Mouse (Mus musculus) CH12F3 (cell line): ENCODE measurements at regions not wholly inside any gene's neighbourhood (a gene's known extent, or its start where the extent isn't known, plus 50 kb on each side); places are given as distances from the start of the nearest gene placed in this dataset.

ENCODE experiments used
- in situ Hi-C: fragments of 300-500 bp; cut with MboI; formaldehyde crosslinking; loops from 2 replicates; pipeline ENCODE4 v1.14.3; 2020; ENCODE audit warnings: low sequenced_read_pairs

DNA sequence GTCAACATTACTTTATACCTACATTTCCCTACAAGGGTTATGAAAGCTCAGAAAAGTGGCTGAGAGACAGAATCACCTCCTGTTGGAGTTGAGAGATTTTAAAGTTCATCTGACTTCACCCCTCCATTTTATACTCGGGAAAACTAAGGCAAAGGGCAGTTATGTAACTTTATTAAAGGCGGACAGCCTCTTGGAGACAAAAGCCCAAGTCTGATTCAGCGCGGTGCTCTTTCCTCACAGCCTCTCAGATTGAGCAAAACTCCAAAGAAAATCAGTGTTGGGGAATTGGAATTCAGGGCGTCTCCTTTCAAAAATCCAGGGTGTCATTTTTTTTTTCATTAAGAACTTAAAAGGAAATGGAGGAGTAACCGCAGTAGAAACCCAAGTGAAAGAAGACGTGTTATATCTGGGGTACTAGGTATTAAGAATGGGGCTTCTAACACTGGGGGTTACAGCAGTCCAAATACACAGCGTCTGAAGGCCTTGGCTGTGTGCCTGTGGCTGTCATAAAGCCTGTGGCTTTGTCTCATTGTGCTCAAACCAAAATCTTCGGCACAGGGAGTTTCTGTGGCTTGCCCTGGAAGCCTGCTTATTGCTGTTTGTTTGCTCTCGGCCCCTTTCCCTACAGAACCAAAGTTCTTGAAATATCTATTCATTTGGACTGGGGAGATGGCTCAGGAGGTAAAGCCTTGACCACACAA lies 137.7 kb upstream of the Mkln1 start:
- in situ Hi-C loops: no loop called here

GRCm38 (mm10) chr6:31261797-31262540 lies 136.6 kb upstream of the Mkln1 start:
- in situ Hi-C loops: no loop called here

DNA sequence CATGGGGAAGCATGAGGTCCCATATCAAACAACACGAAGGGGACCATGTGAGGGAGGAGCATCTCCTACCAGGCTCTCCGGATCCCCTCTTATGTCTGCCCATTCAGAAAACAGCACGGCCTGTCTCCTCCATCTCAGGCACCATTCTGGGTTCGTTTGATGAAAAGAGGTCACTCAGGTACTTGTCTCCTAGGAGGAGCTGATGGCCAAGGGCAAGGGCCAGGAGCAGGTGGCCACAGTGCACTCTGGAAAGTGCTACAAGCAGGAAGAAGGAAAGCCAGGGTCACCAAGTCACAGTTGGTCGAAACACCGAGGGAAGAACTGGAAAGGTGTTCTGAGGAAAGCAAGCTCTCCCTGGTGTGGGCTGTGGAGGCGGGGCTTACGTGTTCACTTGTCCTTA lies 135.9 kb upstream of the Mkln1 start:
- in situ Hi-C loops: no loop called here

DNA sequence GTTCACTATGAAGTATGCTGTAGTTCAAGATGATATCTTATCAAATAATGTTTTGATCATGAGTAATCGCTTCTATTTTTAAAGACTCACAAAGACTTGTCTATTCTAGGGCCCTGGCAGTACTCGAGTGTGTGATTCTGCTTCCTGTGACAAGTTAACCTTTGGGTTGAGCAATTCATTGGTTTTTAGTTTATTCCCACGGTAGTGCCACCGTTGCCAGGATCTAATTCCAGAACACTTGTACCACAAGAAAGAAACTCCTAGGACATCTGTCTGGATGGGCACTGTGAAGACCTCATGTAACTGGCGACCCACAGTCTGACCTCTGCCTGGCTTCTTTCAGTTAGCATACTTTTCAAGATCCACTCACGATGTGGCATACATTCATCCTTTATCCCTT lies 134.7 kb upstream of the Mkln1 start:
- in situ Hi-C loops: no loop called here

GRCm38 (mm10) chr6:31266441-31267040 lies 132.0 kb upstream of the Mkln1 start:
- in situ Hi-C loops: no loop called here

DNA sequence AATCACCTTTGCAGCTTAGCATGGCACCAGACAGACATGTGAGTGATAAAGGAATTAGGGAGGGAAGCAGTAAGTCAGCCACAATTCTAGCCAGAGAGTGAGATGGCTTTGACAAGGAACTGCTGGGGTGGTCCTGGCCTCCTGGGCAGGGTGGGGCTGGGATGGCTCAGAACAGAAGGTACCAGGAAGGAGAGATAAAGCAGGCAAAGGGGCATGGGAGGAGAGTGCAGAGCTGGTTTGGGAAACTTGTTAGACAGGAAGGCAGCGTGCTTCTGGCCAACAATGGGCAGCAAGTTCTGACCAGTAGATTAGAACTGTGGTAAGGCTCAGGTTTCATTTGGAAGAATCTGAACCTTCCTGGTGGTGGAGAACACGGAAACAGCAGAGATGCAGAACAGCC lies 130.5 kb upstream of the Mkln1 start:
- in situ Hi-C loops: no loop called here

DNA sequence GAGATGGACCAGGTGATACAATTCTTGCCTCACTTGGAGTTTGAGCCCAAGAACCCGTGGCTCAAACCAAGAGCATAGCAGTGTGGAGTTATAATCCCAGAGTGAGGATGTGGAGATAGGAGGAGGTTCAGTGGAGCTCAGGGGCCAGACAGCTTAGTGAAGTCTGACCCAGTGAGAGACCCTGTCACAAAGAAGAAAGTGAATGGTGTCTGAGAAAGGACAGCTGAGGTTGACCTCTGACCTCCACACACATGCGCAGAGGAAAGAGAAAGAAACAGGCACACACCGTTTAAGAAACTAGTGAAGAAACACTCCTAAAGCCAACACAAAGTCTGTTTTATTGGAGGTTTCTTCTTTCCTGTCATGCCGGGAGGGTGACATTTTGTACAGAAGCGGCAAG lies 124.7 kb upstream of the Mkln1 start:
- in situ Hi-C loops: no loop called here

DNA sequence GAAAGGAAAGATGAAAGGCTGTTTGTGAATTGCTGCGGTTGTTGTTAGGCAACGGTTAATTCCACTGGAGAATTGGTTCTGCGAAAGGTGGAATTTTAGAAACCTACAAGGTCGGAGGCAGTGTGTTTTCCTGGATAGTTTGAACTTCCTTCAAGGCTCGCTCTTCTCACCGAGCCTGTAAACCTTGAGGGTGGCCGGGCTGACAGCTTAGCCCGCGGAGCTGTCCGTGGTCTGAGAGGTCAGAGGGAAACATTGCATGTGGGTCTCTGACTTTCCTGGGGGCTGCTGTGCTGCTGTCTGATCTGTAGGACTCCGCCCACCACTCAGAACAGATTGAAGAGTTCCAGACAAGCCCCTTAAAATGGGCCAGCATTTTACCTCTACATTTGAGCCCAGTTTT lies 124.3 kb upstream of the Mkln1 start:
- in situ Hi-C loops: no loop called here

GRCm38 (mm10) chr6:31277792-31278191 lies 120.7 kb upstream of the Mkln1 start:
- in situ Hi-C loops: no loop called here

- in situ Hi-C loops: no loop called here
Observed at GRCm38 (mm10) chr6:31283973-31284372, 114.6 kb upstream of the Mkln1 start.

- in situ Hi-C loops: no loop called here
Observed at GRCm38 (mm10) chr6:31284390-31284789, 114.1 kb upstream of the Mkln1 start.

DNA sequence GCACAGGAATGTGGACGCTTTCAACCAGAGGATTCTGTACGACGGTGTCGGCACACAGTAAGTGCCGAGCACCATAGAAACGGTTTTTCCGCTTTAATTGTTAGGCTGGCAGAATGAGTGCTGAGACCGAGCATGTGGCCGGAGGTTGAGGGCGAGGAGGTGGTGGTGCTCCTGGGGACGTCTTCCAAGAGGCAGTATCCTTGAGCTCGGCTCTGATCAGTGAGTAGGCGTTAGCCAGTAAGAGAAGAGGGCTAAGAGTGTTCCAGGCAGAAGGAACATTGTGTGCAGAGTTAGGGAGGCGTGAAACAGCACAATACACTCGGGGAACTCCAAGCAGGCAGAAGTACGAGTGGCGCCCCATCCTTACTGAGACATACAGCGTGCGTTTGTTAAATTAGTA lies 113.5 kb upstream of the Mkln1 start:
- in situ Hi-C loops: no loop called here

DNA sequence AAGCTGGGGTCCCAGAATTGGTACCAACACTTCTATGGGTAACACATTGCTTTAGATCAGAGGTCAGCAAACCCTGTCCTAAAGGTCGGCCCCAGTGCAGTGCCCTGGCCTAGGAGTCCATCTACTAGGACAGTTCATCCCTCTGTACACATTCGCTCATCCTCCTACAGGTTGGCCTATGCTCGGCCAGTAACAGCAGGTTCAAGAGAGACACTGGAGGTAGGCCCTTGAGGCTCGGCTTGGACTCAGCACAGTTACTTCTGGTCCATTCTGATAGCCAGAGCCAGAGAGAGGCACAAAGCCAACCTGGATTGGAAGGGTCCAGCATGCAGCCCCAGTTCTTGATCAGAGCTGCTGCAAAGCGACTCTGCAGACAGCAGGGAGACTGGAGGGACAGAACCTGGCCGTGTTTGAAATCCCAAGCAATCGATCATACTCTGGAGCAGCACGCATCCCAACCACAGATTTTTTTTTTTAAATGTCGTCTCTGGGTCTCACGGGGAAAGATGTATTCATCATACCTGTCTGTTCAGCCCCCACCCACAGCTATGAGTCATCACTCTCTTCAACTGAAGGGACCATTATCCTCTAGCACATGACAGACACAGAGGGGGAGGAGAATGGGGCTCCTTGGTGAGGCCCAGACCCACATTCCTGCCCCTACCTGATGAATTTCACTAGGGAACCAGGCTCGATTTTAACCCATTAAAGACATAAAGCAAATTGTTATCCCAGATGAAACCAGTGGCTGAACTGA lies 112.4 kb upstream of the Mkln1 start:
- in situ Hi-C loops: no loop called here

DNA sequence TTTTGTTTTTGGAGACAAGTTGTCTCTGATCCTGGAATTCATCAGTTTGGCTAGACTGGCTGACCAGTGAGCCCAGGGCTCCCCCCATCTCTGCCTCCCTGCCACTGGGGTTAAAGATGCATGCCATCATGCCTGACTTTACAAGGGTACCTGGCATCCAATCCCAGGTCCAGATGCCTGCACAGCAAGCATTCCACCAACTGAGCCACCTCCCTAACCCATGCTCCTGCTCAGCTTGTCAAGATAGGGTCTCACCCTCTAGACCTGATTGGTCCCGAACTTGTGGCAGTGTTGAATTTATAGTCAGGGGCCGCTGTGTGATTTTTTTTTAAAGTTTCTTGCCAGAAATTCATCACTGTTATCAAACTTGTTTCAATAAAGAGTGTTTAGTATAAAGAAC lies 111.4 kb upstream of the Mkln1 start:
- in situ Hi-C loops: no loop called here

GRCm38 (mm10) chr6:31287686-31288085 lies 110.8 kb upstream of the Mkln1 start:
- in situ Hi-C loops: no loop called here

DNA sequence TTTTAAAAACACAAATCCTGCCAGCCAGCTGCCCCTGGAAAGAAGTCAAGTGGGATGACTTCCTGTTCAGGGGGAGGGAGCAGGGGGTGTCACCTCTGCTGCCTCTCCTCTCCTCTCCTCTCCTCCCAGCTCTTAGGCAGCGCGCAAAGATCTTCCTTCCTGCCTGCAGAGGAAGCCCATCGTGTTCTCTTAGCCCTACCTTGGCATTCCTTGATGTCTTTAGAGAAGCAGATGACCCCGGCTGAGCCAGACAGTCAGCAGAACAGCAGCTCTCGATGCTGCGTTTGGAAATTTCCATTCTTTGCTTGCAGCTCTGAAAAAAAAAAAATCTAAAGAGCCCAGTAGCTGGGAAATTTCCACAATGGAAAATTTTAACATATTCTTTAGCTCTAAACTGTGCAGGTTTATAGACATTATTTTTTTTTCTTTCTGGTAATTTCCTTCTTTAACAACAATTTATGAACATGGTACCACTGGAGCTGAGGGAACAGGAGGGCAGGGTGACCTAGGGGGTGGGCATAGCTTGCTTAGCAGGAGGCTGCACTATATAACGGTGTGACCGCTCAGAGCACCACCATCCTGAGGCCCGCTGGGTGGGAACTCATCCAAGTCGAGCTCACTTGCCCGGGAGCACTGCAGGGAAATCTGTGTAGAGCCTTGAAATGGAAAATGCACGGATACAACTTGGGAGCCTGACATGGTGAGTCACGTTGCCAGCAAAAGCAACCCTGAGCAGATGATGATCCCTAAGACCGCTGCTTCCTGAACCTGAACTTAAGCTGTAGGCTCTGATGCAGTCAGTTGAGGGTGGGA lies 109.9 kb upstream of the Mkln1 start:
- in situ Hi-C loops: no loop called here

DNA sequence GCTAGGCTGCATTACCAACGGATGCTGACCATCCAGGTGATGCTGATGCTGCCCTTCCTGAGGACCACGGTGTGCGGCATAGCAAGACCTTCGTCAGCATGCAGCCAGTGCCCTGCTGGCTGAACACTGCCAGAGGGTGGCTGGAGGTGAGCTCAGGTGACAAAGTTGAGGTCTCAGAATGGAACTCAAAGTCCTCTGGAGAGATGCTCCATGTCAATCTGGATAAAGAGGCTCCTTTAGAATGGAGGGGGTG lies 109.4 kb upstream of the Mkln1 start:
- in situ Hi-C loops: no loop called here

GRCm38 (mm10) chr6:31292081-31292480 lies 106.5 kb upstream of the Mkln1 start:
- in situ Hi-C loops: no loop called here

- in situ Hi-C loops: no loop called here
Observed at GRCm38 (mm10) chr6:31293008-31293407, 105.5 kb upstream of the Mkln1 start.

DNA sequence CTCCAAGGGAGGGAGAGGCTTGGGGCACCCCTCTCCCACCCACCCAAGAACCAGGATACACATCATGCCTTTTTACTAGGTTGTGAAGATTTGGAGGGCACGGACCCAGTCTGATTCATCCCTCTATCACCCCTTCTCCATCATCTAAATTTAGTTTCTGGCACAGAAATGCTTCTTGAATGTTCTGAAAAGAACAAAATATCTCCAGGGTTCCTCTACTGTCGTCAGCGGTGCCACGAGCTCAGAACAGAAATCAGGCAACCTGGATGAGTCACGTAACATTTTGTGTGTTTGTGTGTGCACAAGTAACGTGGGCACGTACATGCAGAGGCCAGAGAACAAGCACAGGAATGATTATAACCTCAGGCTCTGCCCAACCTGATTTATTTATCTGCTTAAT lies 99.1 kb upstream of the Mkln1 start:
- in situ Hi-C loops: no loop called here

DNA sequence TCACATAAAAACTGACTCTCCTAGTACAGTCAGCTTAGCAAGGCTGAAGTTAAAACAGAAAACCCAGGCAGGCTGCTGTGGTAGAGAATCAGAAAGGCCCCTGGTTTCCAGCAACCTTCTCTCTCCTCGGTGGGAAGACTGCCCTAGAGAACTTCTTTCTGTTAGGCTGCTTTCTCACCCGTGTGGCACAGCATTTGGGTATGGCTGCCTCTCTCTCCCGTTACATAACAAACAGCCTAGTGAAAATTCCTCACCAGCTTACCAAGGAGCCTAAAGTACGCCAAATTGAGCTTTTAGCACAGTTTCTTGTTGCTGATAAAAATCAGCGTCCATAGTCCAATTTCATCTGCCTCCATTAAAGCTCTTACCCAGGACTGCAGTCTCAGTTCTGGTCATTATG lies 92.8 kb upstream of the Mkln1 start:
- in situ Hi-C loops: no loop called here
